Mouse (Mus musculus): Measurements from ENCODE around the gene Ppp2r5a.

Gene Ppp2r5a

GRCm38 (mm10) chr1:191417111-191417510 lies 14.0 kb upstream of the Ppp2r5a start:
- no peak for DNase-seq

GRCm38 (mm10) chr1:191416611-191417010 lies 13.5 kb upstream of the Ppp2r5a start:
- no peak for DNase-seq

GRCm38 (mm10) chr1:191414432-191414831 lies 11.4 kb upstream of the Ppp2r5a start:
- DNase-seq = no peak

- no peak for DNase-seq
Observed at GRCm38 (mm10) chr1:191413691-191414415, 10.8 kb upstream of the Ppp2r5a start.

- DNase-seq = no peak
Observed at GRCm38 (mm10) chr1:191410294-191411036, 7.4 kb upstream of the Ppp2r5a start.

- no peak for DNase-seq
Observed at GRCm38 (mm10) chr1:191407246-191407645, 4.2 kb upstream of the Ppp2r5a start.

- DNase-seq = no peak
Observed at GRCm38 (mm10) chr1:191406516-191406915, 3.4 kb upstream of the Ppp2r5a start.

GRCm38 (mm10) chr1:191404721-191405329 lies 1.8 kb upstream of the Ppp2r5a start:
- no peak for DNase-seq

- DNase-seq = no peak
Observed at GRCm38 (mm10) chr1:191404301-191404700, 1.2 kb upstream of the Ppp2r5a start.

- DNase-seq = no peak
Observed at GRCm38 (mm10) chr1:191402506-191402905, 566 bp downstream of the Ppp2r5a start.

- DNase-seq = peak; percentile 99 to 100
Observed at GRCm38 (mm10) chr1:191396897-191397849, 5.9 kb downstream of the Ppp2r5a start.

- peak in 1 of 2 experiments; percentile 49 for DNase-seq
Observed at GRCm38 (mm10) chr1:191396446-191396845, 6.6 kb downstream of the Ppp2r5a start.

- peak in 1 of 2 experiments; percentile 31 for DNase-seq
Observed at GRCm38 (mm10) chr1:191395871-191396433, 7.1 kb downstream of the Ppp2r5a start.

GRCm38 (mm10) chr1:191395200-191395599 lies 7.9 kb downstream of the Ppp2r5a start:
- no peak for DNase-seq

GRCm38 (mm10) chr1:191394126-191394525 lies 8.9 kb downstream of the Ppp2r5a start:
- no peak for DNase-seq

GRCm38 (mm10) chr1:191393536-191393935 lies 9.5 kb downstream of the Ppp2r5a start:
- DNase-seq = no peak

GRCm38 (mm10) chr1:191391311-191391710 lies 11.8 kb downstream of the Ppp2r5a start:
- DNase-seq = peak; percentile 63 to 68

GRCm38 (mm10) chr1:191384786-191385430 lies 18.2 kb downstream of the Ppp2r5a start:
- DNase-seq = no peak

- no peak for DNase-seq
Observed at GRCm38 (mm10) chr1:191381955-191382736, 20.9 kb downstream of the Ppp2r5a start.

- DNase-seq = no peak
Observed at GRCm38 (mm10) chr1:191380843-191381242, 22.2 kb downstream of the Ppp2r5a start.

- no peak for DNase-seq
Observed at GRCm38 (mm10) chr1:191378080-191378479, 25.0 kb downstream of the Ppp2r5a start.
